Mouse (Mus musculus) spleen, adult 10 weeks (tissue): ENCODE data around the gene Tmprss9. TPM values are rescaled to one million over a fixed set of nuclear protein-coding genes. Genes with fewer than 3 reads are reported as not detected.

Experiments used
- polyA plus RNA-seq: library from polyadenylated mRNA; stranded (reverse); fragments of 350-450 nt; fragmentation: Illumina TruSeq; extraction: RNeasy Lipid Tissue Mini Kit (QIAGEN cat#74804); gene quantifications from one replicate; pipeline ENCODE4 v1.2.3, GENCODE M21; 2015; ENCODE audit warnings: low replicate concordance; ENCODE audit not compliant: insufficient read depth

The Tmprss9 gene
- not detected for polyA plus RNA-seq

GRCm38 (mm10) chr10:80871581-80871980 is at the start of gene Tmprss9:
TSS of gene Tmprss9 (plus strand) at chr10:80871848.

GRCm38 (mm10) chr10:80826151-80827062 is 45.2 kb upstream of the Tmprss9 start, which contains the start of gene Oaz1:
TSS of gene Oaz1 (plus strand) at chr10:80826656.

GRCm38 (mm10) chr10:80843931-80844547 is 27.6 kb upstream of the Tmprss9 start, which contains the start of gene Lingo3:
TSS of gene Lingo3 (minus strand) at chr10:80844039.

GRCm38 (mm10) chr10:80854913-80855748 is 16.5 kb upstream of the Tmprss9 start, which contains the start of the genes Lsm7 and Sppl2b:
TSS of gene Lsm7 (minus strand) at chr10:80855209.
TSS of gene Sppl2b (plus strand) at chr10:80855275.

GRCm38 (mm10) chr10:80900318-80901247 is 28.9 kb downstream of the Tmprss9 start, which contains the start of gene Timm13:
TSS of gene Timm13 (minus strand) at chr10:80900969.

GRCm38 (mm10) chr10:80917779-80918434 is 46.3 kb downstream of the Tmprss9 start, which contains the start of gene Lmnb2:
TSS of gene Lmnb2 (minus strand) at chr10:80918245.

GRCm38 (mm10) chr10:80929299-80930226 is 57.9 kb downstream of the Tmprss9 start, which contains the start of gene Gadd45b:
TSS of gene Gadd45b (plus strand) at chr10:80930073.

Other genes with a start within 250 kb of the Tmprss9 start
- gene Csnk1g2, start 249.0 kb upstream of the Tmprss9 start, polyA plus RNA-seq = 21.2 TPM
- gene Btbd2, start 214.8 kb upstream of the Tmprss9 start, polyA plus RNA-seq = 4.3 TPM
- 81.5 TPM for gene Mknk2, start 193.7 kb upstream of the Tmprss9 start, polyA plus RNA-seq
- 94.7 TPM for gene Mob3a, start 169.9 kb upstream of the Tmprss9 start, polyA plus RNA-seq
- 35.5 TPM for gene Izumo4, start 169.7 kb upstream of the Tmprss9 start, polyA plus RNA-seq
- 63.5 TPM for gene Ap3d1, start 129.6 kb upstream of the Tmprss9 start, polyA plus RNA-seq
- 12.6 TPM for gene Dot1l, start 116.6 kb upstream of the Tmprss9 start, polyA plus RNA-seq
- 22.7 TPM for gene Sf3a2, start 73.7 kb upstream of the Tmprss9 start, polyA plus RNA-seq
- 70.0 TPM for gene Plekhj1, start 73.2 kb upstream of the Tmprss9 start, polyA plus RNA-seq
- gene Amh, start 66.6 kb upstream of the Tmprss9 start, polyA plus RNA-seq = not detected
- not detected for gene Jsrp1, start 58.4 kb upstream of the Tmprss9 start, polyA plus RNA-seq
- gene Oaz1, start 45.2 kb upstream of the Tmprss9 start, polyA plus RNA-seq = 388 TPM
- gene Lingo3, start 27.8 kb upstream of the Tmprss9 start, polyA plus RNA-seq = not detected
- gene Lsm7, start 16.6 kb upstream of the Tmprss9 start, polyA plus RNA-seq = 34.9 TPM
- 7.5 TPM for gene Sppl2b, start 16.6 kb upstream of the Tmprss9 start, polyA plus RNA-seq
- gene Timm13, start 29.1 kb downstream of the Tmprss9 start, polyA plus RNA-seq = 5.7 TPM
- gene Lmnb2, start 46.4 kb downstream of the Tmprss9 start, polyA plus RNA-seq = 3.4 TPM
- gene Gadd45b, start 58.2 kb downstream of the Tmprss9 start, polyA plus RNA-seq = 15.7 TPM
- 1.0 TPM for gene Gng7, start 143.1 kb downstream of the Tmprss9 start, polyA plus RNA-seq
- gene Diras1, start 153.8 kb downstream of the Tmprss9 start, polyA plus RNA-seq = not detected
- 3.3 TPM for gene Slc39a3, start 165.6 kb downstream of the Tmprss9 start, polyA plus RNA-seq
- gene Sgta, start 188.3 kb downstream of the Tmprss9 start, polyA plus RNA-seq = 21.1 TPM
- gene Thop1, start 198.2 kb downstream of the Tmprss9 start, polyA plus RNA-seq = 4.1 TPM
- gene Creb3l3, start 227.0 kb downstream of the Tmprss9 start, polyA plus RNA-seq = not detected
- gene Map2k2, start 234.1 kb downstream of the Tmprss9 start, polyA plus RNA-seq = 27.7 TPM